Mouse (Mus musculus) adrenal gland, postnatal 25 days (tissue): ENCODE results near the gene Vcl. TPM values are rescaled to one million over a fixed set of nuclear protein-coding genes. Genes with fewer than 3 reads are reported as not detected.

Experiments used
- DNase-seq: peaks from one replicate; pipeline ENCODE4 v3.0.0; 2021; ENCODE audit warnings: mixed read lengths
- total RNA-seq: library from RNA; stranded (reverse); gene quantifications from 2 replicates; pipeline ENCODE4 v1.2.3, GENCODE M21; 2021

Vcl gene
- total RNA-seq, 1 experiment from 2014 or later = 91.6 TPM

GRCm38 (mm10) chr14:21013800-21014334, 84.7 kb downstream of the Vcl start:
- DNase-seq = no peak

DNA sequence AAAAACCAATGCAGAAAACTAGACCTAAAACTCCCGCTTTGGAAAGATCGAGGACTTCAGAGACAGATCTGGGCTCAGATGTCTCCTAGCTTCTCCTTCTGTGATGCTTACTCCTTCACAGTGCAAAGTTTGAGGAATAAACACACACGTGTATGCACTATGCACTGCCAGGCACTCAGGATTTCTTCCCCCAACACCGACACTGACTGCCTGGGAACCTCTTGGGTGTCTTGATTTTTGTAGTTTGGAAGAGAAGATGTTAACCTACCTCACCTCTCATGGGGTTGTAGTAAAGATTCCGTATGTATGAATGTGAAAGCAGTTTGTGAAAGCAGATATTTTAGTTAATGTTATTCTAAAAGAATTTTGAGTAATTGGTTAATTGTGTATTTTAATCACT, 88.7 kb downstream of the Vcl start:
- DNase-seq = no peak

DNA sequence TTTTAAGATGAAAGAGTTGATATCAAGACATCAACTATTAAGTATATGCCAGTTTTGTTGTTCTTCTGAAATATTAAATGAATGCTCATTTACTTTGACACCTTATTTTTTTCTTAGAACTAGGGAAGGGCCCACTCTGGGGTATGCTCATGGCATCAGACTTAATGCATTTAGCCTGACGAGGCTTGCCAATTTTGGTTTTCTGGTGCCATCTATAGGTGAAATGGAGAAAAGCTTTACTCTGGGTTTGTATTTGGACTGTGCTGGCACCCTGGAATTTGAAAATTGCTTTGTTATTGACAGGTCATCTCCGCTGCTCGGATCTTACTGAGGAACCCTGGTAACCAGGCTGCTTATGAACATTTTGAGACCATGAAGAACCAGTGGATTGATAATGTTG, 89.8 kb downstream of the Vcl start:
- DNase-seq = no peak

DNA sequence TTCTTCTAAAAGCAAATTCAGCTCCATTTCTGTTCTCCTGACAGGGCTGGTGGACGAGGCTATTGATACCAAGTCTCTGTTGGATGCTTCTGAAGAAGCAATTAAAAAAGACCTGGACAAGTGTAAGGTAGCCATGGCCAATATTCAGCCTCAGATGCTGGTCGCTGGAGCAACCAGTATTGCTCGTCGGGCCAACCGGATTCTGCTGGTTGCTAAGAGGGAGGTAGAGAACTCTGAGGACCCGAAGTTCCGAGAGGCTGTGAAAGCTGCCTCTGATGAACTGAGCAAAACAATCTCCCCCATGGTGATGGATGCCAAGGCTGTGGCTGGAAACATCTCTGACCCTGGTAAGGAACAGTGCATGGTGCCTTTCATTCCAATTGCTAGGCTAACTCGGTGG, 91.2 kb downstream of the Vcl start:
- DNase-seq = no peak

DNA sequence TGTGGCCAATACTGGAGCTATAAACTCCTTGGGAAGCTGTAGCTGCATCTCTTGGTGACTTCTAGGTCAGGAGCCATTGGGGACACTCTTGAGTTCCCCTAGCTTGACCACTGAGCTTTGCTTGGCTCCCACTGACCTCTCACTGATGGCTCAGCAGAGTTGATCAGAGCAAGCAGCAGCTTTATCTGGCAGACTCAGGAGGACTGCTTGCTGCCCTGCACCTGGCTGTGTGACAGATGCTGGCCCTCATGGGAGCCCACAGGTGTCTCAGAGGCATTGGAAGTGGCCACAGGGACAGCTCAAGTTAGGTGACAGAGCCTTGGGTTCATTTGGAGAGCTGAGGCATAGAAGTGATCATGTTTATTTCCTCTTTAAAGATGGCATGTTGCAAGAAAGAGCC, 98.3 kb downstream of the Vcl start:
- no peak for DNase-seq

GRCm38 (mm10) chr14:21029025-21029659, 99.9 kb downstream of the Vcl start:
- DNase-seq = no peak

DNA sequence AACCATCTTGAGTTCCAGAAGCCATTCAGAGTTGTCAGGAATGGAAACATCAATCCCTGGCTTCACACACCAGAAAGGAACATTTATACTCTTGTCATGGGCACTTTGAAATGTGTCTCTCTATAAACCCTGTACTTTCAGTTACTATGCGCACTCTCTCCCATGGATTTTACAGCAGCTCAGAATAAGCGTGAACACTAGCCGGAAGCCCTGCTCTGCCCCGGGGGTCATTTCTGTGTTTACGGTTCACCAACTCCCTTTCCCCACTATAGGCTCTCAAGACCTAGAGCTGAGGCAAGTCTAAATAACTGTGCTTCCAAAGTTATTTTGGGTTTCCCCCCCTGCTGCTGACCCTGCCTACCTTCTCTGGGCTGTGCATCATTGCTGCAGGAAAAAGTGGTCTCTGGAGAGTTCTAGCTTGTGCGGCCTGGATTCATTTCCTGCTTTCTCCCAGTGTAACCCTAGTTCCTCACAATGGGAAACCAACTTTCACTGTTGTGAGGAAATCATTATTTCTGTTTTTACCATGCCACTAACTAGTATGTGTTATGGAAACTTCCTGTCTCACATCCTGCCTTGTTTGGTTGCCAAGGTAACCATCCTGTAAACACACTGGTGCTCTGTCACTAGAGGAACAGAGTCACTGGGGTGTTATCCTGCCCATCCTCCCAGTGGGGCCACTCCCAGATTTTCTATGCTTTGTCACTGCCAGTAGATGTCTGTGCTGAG, 102.7 kb downstream of the Vcl start:
- no peak for DNase-seq

GRCm38 (mm10) chr14:21034271-21034670, 105.1 kb downstream of the Vcl start:
- DNase-seq = no peak

- no peak for DNase-seq
Observed at GRCm38 (mm10) chr14:21034791-21035190, 105.6 kb downstream of the Vcl start.

GRCm38 (mm10) chr14:21039077-21039476, 109.9 kb downstream of the Vcl start:
- no peak for DNase-seq

GRCm38 (mm10) chr14:21039623-21040022, 110.4 kb downstream of the Vcl start:
- no peak for DNase-seq

DNA sequence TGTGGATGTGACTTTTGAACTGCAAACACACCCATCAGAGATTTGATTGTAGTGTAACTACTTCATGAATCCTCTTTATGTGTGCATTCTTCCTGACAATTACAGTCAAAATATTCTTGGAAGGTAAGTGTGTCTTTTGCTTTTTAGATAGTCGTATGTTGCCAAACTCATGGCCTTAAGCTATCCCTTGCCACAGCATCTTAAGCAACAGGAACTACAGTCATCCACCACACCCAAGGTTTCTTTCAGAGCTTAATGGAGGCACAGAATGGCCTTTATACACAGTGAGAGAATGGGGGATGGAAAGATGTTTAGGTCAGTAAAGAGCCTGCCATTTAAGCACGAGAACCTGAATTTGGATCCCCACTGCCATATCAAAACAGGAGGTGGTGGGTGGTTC, 118.6 kb downstream of the Vcl start:
- DNase-seq = no peak

DNA sequence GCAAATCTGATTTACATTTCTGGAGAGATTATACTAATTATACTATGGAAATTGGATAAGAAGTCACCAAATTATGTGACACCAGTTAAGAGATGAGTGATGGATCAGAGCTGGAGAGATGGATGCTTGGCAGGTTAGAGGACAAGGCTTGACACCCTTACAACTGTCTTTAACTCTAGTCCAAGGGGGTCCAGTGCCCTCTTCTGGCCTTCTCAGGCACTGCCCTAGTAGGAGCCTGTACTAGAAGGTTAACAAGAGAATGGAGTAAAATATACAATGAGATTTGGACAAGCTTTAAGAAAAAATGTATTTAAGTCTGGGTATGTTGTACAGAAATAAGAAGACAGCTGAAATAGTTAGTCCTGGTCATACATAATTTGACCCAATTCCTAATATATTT, 119.7 kb downstream of the Vcl start:
- DNase-seq = peak; percentile 44

DNA sequence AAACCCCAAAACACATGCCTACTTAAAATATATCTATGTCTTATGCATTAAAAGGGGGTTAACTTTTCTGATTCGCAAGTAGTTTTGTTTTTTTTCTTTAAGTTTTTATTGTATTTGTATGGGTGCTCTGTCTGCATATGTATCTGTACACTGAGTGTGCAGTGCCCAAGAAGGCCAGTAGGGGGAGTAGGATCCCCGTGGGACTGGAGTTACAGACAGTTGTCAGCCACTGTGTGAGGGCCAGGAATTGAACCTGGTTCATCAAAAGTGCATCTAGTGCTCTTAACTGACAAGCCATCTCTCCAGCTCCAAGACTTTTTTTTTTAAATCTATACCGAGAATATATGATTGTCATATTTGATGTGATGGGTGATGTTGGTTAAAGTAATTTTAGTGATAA, 121.5 kb downstream of the Vcl start:
- no peak for DNase-seq

DNA sequence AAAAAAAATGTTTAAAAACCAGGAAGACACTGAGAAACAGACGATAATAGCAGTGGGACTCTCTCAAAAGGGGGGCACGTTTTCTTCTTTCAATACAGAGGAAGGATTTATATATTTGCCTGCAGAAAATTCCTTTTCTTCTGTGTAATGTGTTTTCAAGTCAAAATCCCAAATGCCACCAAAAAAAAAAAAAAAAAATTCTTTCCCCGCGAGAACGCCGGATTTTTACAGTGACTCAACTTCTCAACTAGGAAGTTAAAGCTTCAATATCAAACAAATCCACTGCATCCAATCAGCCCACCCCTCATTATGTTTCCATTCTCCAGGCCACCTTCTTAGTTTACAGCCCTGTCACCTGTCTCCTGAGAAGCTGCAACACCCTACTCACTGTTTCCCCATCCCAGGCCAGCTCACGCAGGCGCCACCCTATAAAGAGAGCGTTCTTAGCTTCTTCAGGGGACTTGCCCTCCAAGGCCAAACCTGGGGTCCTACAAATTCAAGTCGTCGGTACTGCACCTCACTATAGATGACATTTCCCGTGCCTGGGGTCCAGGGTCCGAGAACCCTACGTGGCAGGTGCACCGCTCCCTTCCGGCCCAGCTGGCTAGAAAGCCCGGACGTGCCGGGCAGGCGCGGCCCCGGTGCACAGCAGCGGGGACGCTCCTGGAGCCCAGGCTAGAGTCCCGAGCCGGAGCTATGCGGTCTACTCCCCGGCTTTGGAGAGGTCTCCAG, 122.3 kb downstream of the Vcl start:
- DNase-seq = no peak

DNA sequence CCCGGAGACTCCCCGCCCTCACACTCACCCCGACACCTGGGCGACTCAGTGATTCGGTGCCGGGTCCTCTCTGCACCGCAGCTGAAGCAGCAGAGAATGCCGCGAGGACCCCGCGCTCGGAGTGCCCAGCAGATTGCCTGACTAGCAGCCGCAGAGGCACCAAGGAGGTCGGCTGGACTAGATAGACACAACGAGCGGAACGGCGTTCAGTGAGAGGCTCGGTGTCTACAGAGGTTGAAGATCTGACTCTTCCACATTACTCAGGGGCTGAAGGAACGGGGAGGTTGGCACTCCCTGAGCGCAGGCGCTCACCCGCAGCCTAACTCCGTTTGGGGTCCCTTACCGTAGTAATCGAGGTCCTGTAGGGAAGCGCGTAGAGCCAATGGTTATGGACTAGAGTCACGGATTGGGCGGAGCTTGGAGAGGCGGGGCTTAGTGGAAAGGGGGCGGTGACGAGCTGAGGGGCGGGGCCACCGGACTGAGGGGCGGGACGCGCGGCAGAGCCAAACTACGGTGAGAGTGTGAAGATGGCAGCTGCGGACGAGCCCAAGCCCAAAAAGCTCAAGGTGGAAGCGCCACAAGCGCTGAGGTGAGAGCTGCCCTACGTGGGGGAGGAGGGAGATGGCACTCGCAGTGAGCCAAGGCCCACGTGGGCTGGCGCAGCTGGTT, 123.0 kb downstream of the Vcl start, which contains the start of the genes Ap3m1 and Adk:
Ap3m1 (minus strand) TSS at position 397 of the 669 bp plus-strand sequence.
Adk (plus strand) TSS at position 463 of the 669 bp plus-strand sequence.
- peak; percentile 94 for DNase-seq

- peak; percentile 63 for DNase-seq
Observed at GRCm38 (mm10) chr14:21052781-21053130, 123.6 kb downstream of the Vcl start.

GRCm38 (mm10) chr14:21053151-21053550, 124.0 kb downstream of the Vcl start:
- no peak for DNase-seq

- no peak for DNase-seq
Observed at GRCm38 (mm10) chr14:21053586-21053985, 124.4 kb downstream of the Vcl start.

DNA sequence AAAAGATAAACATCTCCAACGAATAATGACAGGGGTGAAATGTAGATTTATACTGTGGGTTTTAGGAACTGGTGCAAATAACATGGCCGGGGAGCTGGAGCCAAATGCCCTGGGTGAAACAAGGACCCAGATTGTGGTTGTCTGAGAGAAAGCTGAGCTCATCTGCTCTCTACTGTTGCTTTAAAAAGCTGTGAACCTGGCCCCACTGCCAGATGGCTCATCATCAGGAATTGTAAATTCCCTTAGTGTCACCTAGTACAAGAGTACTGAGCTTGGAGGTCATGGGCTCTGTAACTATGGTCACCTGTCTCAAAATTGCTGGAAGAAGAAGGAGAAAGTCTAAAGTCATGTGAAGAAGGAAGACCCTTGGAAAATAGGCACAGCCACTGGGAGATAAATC, 129.8 kb downstream of the Vcl start:
- DNase-seq = no peak

DNA sequence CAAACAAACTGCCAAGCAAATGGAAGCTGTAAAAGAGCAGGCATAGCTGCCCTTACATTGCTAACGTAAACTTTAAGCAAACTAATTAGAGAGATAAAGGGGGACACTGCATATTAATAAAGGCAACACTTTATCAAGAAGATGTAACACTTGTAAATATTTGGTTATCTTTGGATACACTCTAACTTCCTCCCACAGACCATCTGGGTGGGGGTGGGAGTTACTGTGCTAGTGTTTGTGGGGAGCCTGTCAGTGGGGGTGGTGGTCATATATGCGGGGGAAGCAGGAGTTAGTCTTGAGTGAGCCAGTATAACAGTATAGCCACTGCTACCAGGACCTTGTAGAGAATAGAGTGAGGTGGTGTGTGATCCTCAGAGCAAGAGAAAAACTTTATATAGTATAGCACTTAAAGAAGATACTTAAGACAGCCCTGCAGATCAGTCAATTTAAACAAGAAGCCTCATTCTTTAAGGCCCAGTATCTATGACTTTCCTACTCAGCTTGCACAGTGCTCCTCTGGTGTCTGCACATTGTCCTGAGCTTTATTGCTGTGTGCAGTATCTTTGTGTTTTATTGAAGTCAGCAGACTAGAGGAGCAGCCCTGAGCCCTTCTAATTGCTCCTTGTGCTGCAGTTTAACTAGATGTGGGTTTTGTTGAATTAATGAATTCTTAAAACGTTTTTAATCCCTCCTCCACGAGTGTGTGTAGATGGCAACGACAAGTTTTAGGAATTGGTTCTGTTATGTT, 133.7 kb downstream of the Vcl start:
- no peak for DNase-seq

- DNase-seq = no peak
Observed at GRCm38 (mm10) chr14:21064321-21064720, 135.1 kb downstream of the Vcl start.
